Mouse (Mus musculus) heart, postnatal 14 days (tissue): Measurements from ENCODE around the gene Olfr1223. TPM values are rescaled to one million over a fixed set of nuclear protein-coding genes. Genes with fewer than 3 reads are reported as not detected.
"Not testable (repeated sequence)": the region's sequence is repeated elsewhere in the genome, so short reads cannot be mapped to it uniquely, and the experiment has no call there.

Experiments
- DNase-seq, 2 experiments: peaks; one replicate each; pipeline ENCODE4 v3.0.0; 2021 to 2022
- intact Hi-C: fragments of 180-260 bp; cut with DNase I; formaldehyde crosslinking; loops from one replicate; pipeline ENCODE4 v1.15.1; 2025
- long read RNA-seq, 2 experiments: library from polyadenylated mRNA; stranded (forward); transcript quantifications; one replicate each; pipeline ENCODE4 v2.0.0; 2021
- total RNA-seq, 2 experiments: library from RNA; stranded (reverse); gene quantifications; 2 replicates each; pipeline ENCODE4 v1.2.3; 2021

Olfr1223 gene
- not detected for total RNA-seq
- long read RNA-seq, experiment 1, result 0 reads
- long read RNA-seq, experiment 2, result 0 reads

- intact Hi-C loops, result no loop called here
- DNase-seq, result no peak
Observed at GRCm38 (mm10) chr2:89151460-89151859, at the start of gene Olfr1223. Gene Olfr1223, minus strand, starts transcription at chr2:89151560.

DNA sequence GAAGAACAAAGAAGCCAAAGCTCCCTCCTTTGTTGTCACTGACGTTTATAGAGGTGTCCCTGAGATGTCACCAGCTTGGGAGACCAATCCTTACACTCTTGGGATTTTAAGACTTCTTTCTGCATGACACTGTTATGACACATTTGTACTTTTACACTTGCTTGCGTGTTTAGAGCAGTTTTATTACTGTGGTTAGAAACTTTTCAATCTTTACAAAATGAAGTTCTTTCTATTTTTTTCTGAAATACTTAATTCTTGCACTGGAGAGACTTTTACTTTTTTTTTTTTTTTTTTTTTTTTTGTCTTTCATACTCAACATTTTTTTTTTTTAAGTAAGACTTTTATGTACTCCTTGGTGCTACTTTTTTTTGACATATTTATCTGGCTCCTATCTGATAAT is 48.6 kb upstream of the Olfr1223 start, which contains the start of gene Olfr1226:
Gene Olfr1226, minus strand, starts transcription at position 101 of the 400 bp plus-strand sequence.
- no peak for DNase-seq
- intact Hi-C loops, result no loop called here

- no peak for DNase-seq
- intact Hi-C loops, result no loop called here
Observed at GRCm38 (mm10) chr2:89196325-89196982, 45.1 kb upstream of the Olfr1223 start.

DNA sequence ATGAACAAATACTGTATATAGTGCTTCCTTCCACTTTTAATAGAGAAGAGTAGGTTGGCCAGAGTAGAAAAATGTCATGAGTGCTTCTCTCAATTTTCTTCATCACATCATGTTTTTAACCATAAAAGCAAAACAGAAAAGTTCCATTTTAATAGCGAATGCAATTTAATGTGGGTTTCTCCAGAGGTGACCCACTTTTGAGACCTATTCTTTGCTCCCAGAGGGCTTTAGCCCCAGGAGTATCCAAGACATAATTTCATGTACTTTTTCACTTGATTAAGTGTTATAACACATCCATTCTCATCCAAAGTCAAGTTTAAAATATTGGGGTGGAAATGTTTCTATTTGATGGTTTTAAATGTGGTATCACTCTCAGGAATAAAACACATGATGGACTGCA is 23.2 kb upstream of the Olfr1223 start, which contains the start of gene Olfr1225:
Gene Olfr1225, minus strand, starts transcription at position 101 of the 400 bp plus-strand sequence.
- intact Hi-C loops, result no loop called here
- DNase-seq, result no peak

DNA sequence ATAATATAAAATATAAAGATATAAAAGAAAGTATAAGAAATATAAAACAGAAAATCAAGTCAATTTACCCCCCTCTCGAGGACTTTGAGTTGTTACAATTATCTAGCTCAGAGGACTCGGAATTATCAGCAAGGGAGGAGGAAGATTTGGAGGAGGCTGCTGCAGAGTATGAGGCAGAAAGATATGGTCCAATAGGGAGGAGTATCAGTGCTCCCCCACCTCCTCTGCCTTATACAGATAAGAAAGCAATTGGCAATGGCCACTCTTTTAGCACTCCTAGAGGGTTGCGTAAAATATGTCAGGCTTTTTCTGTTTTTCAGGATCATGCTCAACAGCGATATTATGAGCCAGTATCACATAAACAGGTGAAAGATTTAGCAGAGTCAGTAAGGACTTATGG is 13.4 kb upstream of the Olfr1223 start:
- intact Hi-C loops, DNase-seq: not testable (repeated sequence)

- intact Hi-C loops, DNase-seq: not testable (repeated sequence)
Observed at GRCm38 (mm10) chr2:89163991-89164390, 12.6 kb upstream of the Olfr1223 start, which contains the start of gene Olfr1224-ps1. Gene Olfr1224-ps1, minus strand, starts transcription at chr2:89164091.

GRCm38 (mm10) chr2:89132954-89133353 is 18.4 kb downstream of the Olfr1223 start, which contains the start of gene Olfr1222:
Gene Olfr1222, minus strand, starts transcription at chr2:89133054.
- intact Hi-C loops, result no loop called here
- DNase-seq, result no peak

DNA sequence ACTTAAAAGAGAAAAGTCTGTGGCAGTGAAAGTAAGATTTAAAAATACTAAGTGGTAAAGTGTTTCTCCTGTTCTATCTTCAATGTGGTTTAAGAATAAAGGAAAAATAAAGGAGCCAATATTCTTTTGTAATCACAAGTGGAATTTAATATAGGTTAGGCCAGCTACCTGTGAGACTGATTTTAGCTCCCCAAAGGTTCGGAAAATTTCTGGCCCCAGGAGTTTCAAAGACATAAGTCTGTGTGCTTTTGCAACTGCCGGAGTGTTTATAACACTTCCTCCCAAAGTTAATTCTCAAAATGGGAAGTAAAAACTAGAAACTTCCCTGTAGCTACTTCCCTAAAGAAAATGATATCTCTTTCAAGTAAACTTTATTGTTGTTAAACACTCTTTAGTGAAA is 34.2 kb downstream of the Olfr1223 start, which contains the start of gene Olfr1221:
Gene Olfr1221, minus strand, starts transcription at position 101 of the 400 bp plus-strand sequence.
- intact Hi-C loops, result no loop called here
- DNase-seq, result no peak

GRCm38 (mm10) chr2:89106735-89107134 is 44.6 kb downstream of the Olfr1223 start, which contains the start of gene Olfr1220:
Gene Olfr1220, minus strand, starts transcription at chr2:89106835.
- DNase-seq, result no peak
- intact Hi-C loops, result no loop called here

- no peak for DNase-seq
- intact Hi-C loops, result no loop called here
Observed at GRCm38 (mm10) chr2:89105651-89106050, 45.7 kb downstream of the Olfr1223 start.

- intact Hi-C loops, result no loop called here
- DNase-seq, result no peak
Observed at GRCm38 (mm10) chr2:89093848-89094247, 57.5 kb downstream of the Olfr1223 start.

Other genes with a start within 250 kb of the Olfr1223 start
- gene Olfr1208, start 249.2 kb downstream of the Olfr1223 start, total RNA-seq, result not detected
- gene Olfr1209, start 236.4 kb downstream of the Olfr1223 start, total RNA-seq, result not detected
- gene Olfr1211, start 213.4 kb downstream of the Olfr1223 start, total RNA-seq, result not detected
- not detected for gene Olfr1212, start 197.6 kb downstream of the Olfr1223 start, total RNA-seq
- not detected for gene Gm13762, start 171.3 kb downstream of the Olfr1223 start, total RNA-seq
- gene Olfr1214, start 158.9 kb downstream of the Olfr1223 start, total RNA-seq, result not detected
- not detected for gene Olfr1215, start 144.6 kb downstream of the Olfr1223 start, total RNA-seq
- gene Olfr1216, start 133.2 kb downstream of the Olfr1223 start, total RNA-seq, result not detected
- gene Olfr1217, start 119.5 kb downstream of the Olfr1223 start, total RNA-seq, result not detected
- not detected for gene Olfr1218, start 90.4 kb downstream of the Olfr1223 start, total RNA-seq
- gene Olfr1219, start 68.0 kb downstream of the Olfr1223 start, total RNA-seq, result not detected
- gene Olfr1220, start 44.7 kb downstream of the Olfr1223 start, total RNA-seq, result not detected
- not detected for gene Olfr1221, start 34.3 kb downstream of the Olfr1223 start, total RNA-seq
- gene Olfr1222, start 18.5 kb downstream of the Olfr1223 start, total RNA-seq, result not detected
- gene Olfr1224-ps1, start 12.5 kb upstream of the Olfr1223 start, total RNA-seq, result not detected
- gene Olfr1225, start 23.1 kb upstream of the Olfr1223 start, total RNA-seq, result not detected
- gene Olfr1226, start 48.5 kb upstream of the Olfr1223 start, total RNA-seq, result not detected
- gene Olfr1228, start 102.5 kb upstream of the Olfr1223 start, total RNA-seq, result not detected
- gene Olfr1229, start 136.5 kb upstream of the Olfr1223 start, total RNA-seq, result not detected
- gene Olfr1230, start 145.7 kb upstream of the Olfr1223 start, total RNA-seq, result not detected
- not detected for gene Olfr1231, start 155.5 kb upstream of the Olfr1223 start, total RNA-seq
- gene Olfr1232, start 178.1 kb upstream of the Olfr1223 start, total RNA-seq, result not detected
- not detected for gene Olfr1233, start 190.8 kb upstream of the Olfr1223 start, total RNA-seq
- gene Olfr1234, start 213.3 kb upstream of the Olfr1223 start, total RNA-seq, result not detected